In the genomic region with DNA sequence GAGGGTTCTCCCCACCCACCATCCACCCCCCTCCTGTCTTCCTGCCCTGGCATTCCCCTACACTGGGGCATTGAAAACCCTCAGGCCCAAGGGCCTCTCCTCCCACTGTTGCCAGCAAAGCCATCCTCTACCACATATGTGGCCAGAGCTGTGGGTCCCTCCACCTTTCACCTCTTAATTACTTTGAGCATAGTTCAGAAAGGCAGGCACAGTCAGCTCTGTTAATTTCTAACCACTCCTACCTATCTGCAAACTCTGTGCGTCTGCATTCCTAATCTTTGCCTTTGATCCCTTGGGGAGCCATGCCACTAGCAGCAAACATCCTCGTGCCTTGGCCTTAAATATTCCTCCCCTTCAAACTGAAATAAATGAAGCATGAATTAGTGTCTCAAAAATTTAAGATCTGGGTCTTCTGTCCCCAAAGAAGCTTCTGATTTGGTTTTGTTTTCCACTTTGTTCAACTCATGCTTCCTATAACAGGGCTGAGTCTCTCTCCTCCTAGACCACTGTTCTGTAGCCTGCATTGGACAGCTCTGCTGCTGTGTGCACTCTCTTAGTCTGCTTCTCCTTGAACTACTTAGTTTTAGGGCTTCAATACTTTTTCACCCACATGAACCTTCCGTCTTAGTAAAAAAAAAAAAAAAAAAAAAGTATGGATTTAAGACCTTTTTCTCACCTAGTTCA, we compare ENCODE assay signal across 16 mouse cellular contexts. TPM values are rescaled to one million over a fixed set of nuclear protein-coding genes. Genes with fewer than 3 reads are reported as not detected.
A peak's percentile ranks its signal among the peaks of the same experiment; 100 is the strongest.
DNase-seq lines count a peak whose midpoint lies in the region; ATAC-seq and TF ChIP-seq lines count a peak whose summit lies in the region.
"Had no signal": no experiment of that assay in that cellular context is flagged by ENCODE, and none has a peak within 500 bp of the region (broad histone marks: within the 10 kb centered on the region; RNA-seq: fewer than 3 reads in every experiment).

No protein-coding gene starts in this region.

- TF ChIP-seq CTCF in small intestine, adult 2 months (IDR thresholded peaks at IDR 0.05; ENCODE audit: extremely low read depth, insufficient read length, insufficient replicate concordance, low read depth, low read length), result no peak

- H3K27me3 ChIP-seq in lung, embryonic 16.5 days (ENCODE audit: control insufficient read depth, insufficient read depth, low read depth, low read length), result no peaks in the 10 kb centered on the region
- H3K27me3 ChIP-seq in small intestine, adult 2 months (ENCODE audit: control insufficient read depth, insufficient read depth, low read length), result no peaks in the 10 kb centered on the region
- H3K27me3 ChIP-seq in forebrain, embryonic 16.5 days (replicated peaks; ENCODE audit: control insufficient read depth, insufficient read depth, low read length), result no peaks in the 10 kb centered on the region
- H3K27me3 ChIP-seq: forebrain, embryonic 13.5 days; neural tube, embryonic 13.5 days had no signal

- H3K9ac ChIP-seq in lung, embryonic 16.5 days (ENCODE audit: low read length), result no peak overlapping the region
- H3K9ac ChIP-seq in forebrain, embryonic 16.5 days (replicated peaks; ENCODE audit: low read depth, low read length), result no peak overlapping the region
- H3K9ac ChIP-seq: forebrain, embryonic 13.5 days; neural tube, embryonic 13.5 days had no signal

- 30% methylated on average over 3 of the region's 3 CpGs for WGBS in lung, embryonic 16.5 days
- WGBS in small intestine, adult 2 months, result 29% methylated on average over 3 of the region's 3 CpGs
- 59% methylated on average over 3 of the region's 3 CpGs for WGBS in forebrain, embryonic 16.5 days

- no peak for DNase-seq in lung, postnatal 36 days
- DNase-seq in kidney, adult 18-20 months, result peak; percentile 37
- DNase-seq in kidney, postnatal 14 days, result peak; percentile 74
- no peak for DNase-seq in adrenal gland, postnatal 36 days
- DNase-seq in urinary bladder, postnatal 36 days (ENCODE audit: low spot score in 2 of 2), result no peak
- DNase-seq: adrenal gland, postnatal 25 days; gastrocnemius, postnatal 10 days; heart, postnatal 36 days; left cerebral cortex, postnatal 4 days; thymus, adult 18-20 months had no signal

- H3K4me1 ChIP-seq in lung, embryonic 16.5 days (replicated peaks; ENCODE audit: control insufficient read depth, insufficient read depth, low read length), result no peaks in the 10 kb centered on the region
- peaks cover 4% of the 10 kb centered on the region; the same call in 1 of the 2 replicates for H3K4me1 ChIP-seq in small intestine, adult 2 months (ENCODE audit: control insufficient read depth, insufficient read depth, insufficient read length, low read length)
- H3K4me1 ChIP-seq in forebrain, embryonic 16.5 days (replicated peaks; ENCODE audit: control insufficient read depth, insufficient read depth, low read length), result no peaks in the 10 kb centered on the region
- H3K4me1 ChIP-seq: forebrain, embryonic 13.5 days; neural tube, embryonic 13.5 days had no signal

- no peaks in the 10 kb centered on the region for H3K9me3 ChIP-seq in lung, embryonic 16.5 days (ENCODE audit: control insufficient read depth, low read length)
- H3K9me3 ChIP-seq in forebrain, embryonic 16.5 days (ENCODE audit: control insufficient read depth, low read length), result no peaks in the 10 kb centered on the region
- H3K9me3 ChIP-seq: forebrain, embryonic 13.5 days; neural tube, embryonic 13.5 days had no signal

- no peak for TF ChIP-seq POLR2A in small intestine, adult 2 months (IDR thresholded peaks at IDR 0.05; ENCODE audit: low read depth, low read length)

- H3K36me3 ChIP-seq in lung, embryonic 16.5 days (ENCODE audit: control insufficient read depth, insufficient read depth, low read length), result no peaks in the 10 kb centered on the region
- H3K36me3 ChIP-seq in small intestine, adult 2 months (ENCODE audit: control insufficient read depth, insufficient read depth, low read length), result no peaks in the 10 kb centered on the region
- no peaks in the 10 kb centered on the region for H3K36me3 ChIP-seq in forebrain, embryonic 16.5 days (ENCODE audit: control insufficient read depth, insufficient read depth)
- H3K36me3 ChIP-seq: neural tube, embryonic 13.5 days had no signal

- no peak overlapping the region for H3K4me3 ChIP-seq in lung, embryonic 16.5 days (ENCODE audit: low read length)
- H3K4me3 ChIP-seq in small intestine, adult 2 months (ENCODE audit: low read depth, low read length), result no peak overlapping the region
- no peak overlapping the region for H3K4me3 ChIP-seq in forebrain, embryonic 16.5 days (replicated peaks; ENCODE audit: low read length)
- H3K4me3 ChIP-seq: forebrain, embryonic 13.5 days; neural tube, embryonic 13.5 days had no signal

- no peak overlapping the region for H3K4me2 ChIP-seq in lung, embryonic 16.5 days (ENCODE audit: low read depth, low read length)
- no peak overlapping the region for H3K4me2 ChIP-seq in forebrain, embryonic 16.5 days (ENCODE audit: low read length)
- H3K4me2 ChIP-seq: forebrain, embryonic 13.5 days; heart, embryonic 11.5 days; neural tube, embryonic 13.5 days had no signal

- ATAC-seq in lung, embryonic 16.5 days (ENCODE audit: low read depth), result peak; percentile 67
- no peak for ATAC-seq in forebrain, embryonic 16.5 days
- ATAC-seq: forebrain, embryonic 13.5 days had no signal

- H3K27ac ChIP-seq in lung, embryonic 16.5 days (ENCODE audit: low read length), result peak overlapping the region; percentile 89
- H3K27ac ChIP-seq in small intestine, adult 2 months (ENCODE audit: insufficient read depth, low read depth, low read length), result peak overlapping the region; percentile 27; the same call in 1 of the 2 replicates
- H3K27ac ChIP-seq in forebrain, embryonic 16.5 days (ENCODE audit: low read length), result no peak overlapping the region
- H3K27ac ChIP-seq: forebrain, embryonic 13.5 days; neural tube, embryonic 13.5 days had no signal

RNA-seq across cellular contexts. Expression of a gene that starts 9.1 kb away (rescaled TPM):
- polyA plus RNA-seq in lung, embryonic 16.5 days (2015; fragmentation: Nextera tagmentation; extraction: Ambion mirVana), result 12.0 and 12.1 TPM in 2 replicates
- polyA plus RNA-seq in small intestine, adult 2 months (2012; rRNA removed), result 5.6 and 15.7 TPM in 2 replicates
- 20.9 and 21.7 TPM in 2 replicates for polyA plus RNA-seq in forebrain, embryonic 16.5 days (2015; fragmentation: Nextera tagmentation; extraction: Ambion mirVana)
- total RNA-seq in adrenal gland, postnatal 36 days (2021), result 10 to 100 TPM; 27.2 to 42.1 TPM

Comparison
In these comparisons a context has a peak if more than half of its experiments do, and no peak if none do; other contexts are left out.
1. DNase-seq: peak in kidney, adult 18-20 months (single experiment) and kidney, postnatal 14 days (single experiment); none in lung, postnatal 36 days (single experiment), adrenal gland, postnatal 36 days (0 of 2) and urinary bladder, postnatal 36 days (0 of 2).